Mouse (Mus musculus) midbrain, embryonic 15.5 days (tissue): Measurements from ENCODE around the gene Dlx3. TPM values are rescaled to one million over a fixed set of nuclear protein-coding genes. Genes with fewer than 3 reads are reported as not detected.
A peak's percentile ranks its signal among the peaks of the same experiment; 100 is the strongest.

ENCODE experiments used
- ATAC-seq: fragments of 200-750 bp; cut with Nextera tagmentation; replicated peaks from 2 replicates; pipeline ENCODE4 v1.8.0; 2017; ENCODE audit warnings: moderate TSS enrichment
- H3K27ac ChIP-seq: fragments of 300-500 bp; sonication (generic); 2 replicates; pipeline ENCODE4 v1.5.1; 2015; ENCODE audit warnings: mild to moderate bottlenecking, inconsistent platforms
- H3K27me3 ChIP-seq: fragments of 300-500 bp; sonication (generic); replicated peaks from 2 replicates; pipeline ENCODE4 v1.6.1; 2015; ENCODE audit warnings: inconsistent platforms
- H3K36me3 ChIP-seq: fragments of 300-500 bp; sonication (generic); replicated peaks from 2 replicates; pipeline ENCODE4 v1.6.1; 2015; ENCODE audit warnings: inconsistent platforms
- H3K4me1 ChIP-seq: fragments of 300-500 bp; sonication (generic); 2 replicates; pipeline ENCODE4 v1.6.1; 2015; ENCODE audit warnings: inconsistent platforms
- H3K4me2 ChIP-seq: fragments of 300-500 bp; sonication (generic); 2 replicates; pipeline ENCODE4 v1.6.1; 2015; ENCODE audit warnings: inconsistent platforms, mild to moderate bottlenecking, moderate library complexity
- H3K4me3 ChIP-seq: fragments of 300-500 bp; sonication (generic); 2 replicates; pipeline ENCODE4 v1.5.1; 2015; ENCODE audit warnings: mild to moderate bottlenecking, inconsistent platforms
- H3K9ac ChIP-seq: fragments of 300-500 bp; sonication (generic); 2 replicates; pipeline ENCODE4 v1.6.1; 2015; ENCODE audit warnings: mild to moderate bottlenecking, inconsistent platforms
- H3K9me3 ChIP-seq: fragments of 300-500 bp; sonication (generic); 2 replicates; pipeline ENCODE4 v1.6.1; 2016; ENCODE audit warnings: inconsistent platforms
- WGBS: fragments of 180-500 bp; shearing (Covaris S2); methylation state at CpG from one replicate; pipeline ENCODE4 v1.1.7; 2015; ENCODE audit warnings: mixed read lengths; 5-methylcytosine and 5-hydroxymethylcytosine counted together
- polyA plus RNA-seq: library from polyadenylated mRNA; unstranded; fragments of >200 nt; fragmentation: Nextera tagmentation; extraction: Ambion mirVana; gene quantifications from 2 replicates; pipeline ENCODE4 v1.2.1, GENCODE M21; 2015

Gene Dlx3
- polyA plus RNA-seq, 1 experiment from 2014 or later: 0.17 TPM

GRCm38 (mm10) chr11:95137281-95137680, 17.4 kb downstream of the Dlx3 start:
- no peak overlapping the region for H3K9ac ChIP-seq
- H3K9me3 ChIP-seq: no peaks in the 10 kb centered on the region
- H3K27me3 ChIP-seq: peaks cover 51% of the 10 kb centered on the region
- H3K36me3 ChIP-seq: no peaks in the 10 kb centered on the region
- H3K27ac ChIP-seq: no peak overlapping the region
- WGBS: 19% methylated on average over 6 of the region's 6 CpGs
- H3K4me2 ChIP-seq: no peak overlapping the region
- H3K4me1 ChIP-seq: no peaks in the 10 kb centered on the region; the same call in 1 of the 2 replicates
- ATAC-seq: no peak
- H3K4me3 ChIP-seq: no peak overlapping the region

DNA sequence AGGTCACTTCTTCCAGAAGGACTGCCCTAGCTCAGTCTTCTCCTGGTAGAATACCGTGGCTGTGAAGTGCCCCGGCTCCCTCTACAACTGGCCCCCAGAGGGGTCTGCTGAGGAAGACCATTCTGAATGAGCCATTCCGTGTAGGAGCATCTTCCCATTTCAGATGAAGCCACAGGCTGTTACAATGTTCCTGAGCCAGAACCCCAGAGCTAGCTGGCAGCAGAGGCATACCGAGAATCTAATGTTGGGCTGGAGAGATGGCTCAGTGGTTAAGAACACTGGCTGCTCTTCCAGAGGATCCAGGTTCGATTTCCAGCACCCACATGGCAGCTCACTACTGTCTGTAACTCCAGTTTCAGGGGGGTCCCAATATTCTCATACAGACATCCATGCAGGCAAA, 20.0 kb downstream of the Dlx3 start:
- peaks cover 7% of the 10 kb centered on the region for H3K4me1 ChIP-seq
- no peak overlapping the region for H3K9ac ChIP-seq
- no peak overlapping the region for H3K4me2 ChIP-seq
- no peak overlapping the region for H3K27ac ChIP-seq
- no peak overlapping the region for H3K4me3 ChIP-seq
- no peaks in the 10 kb centered on the region for H3K36me3 ChIP-seq
- 47% methylated on average over 5 of the region's 5 CpGs for WGBS
- no peak for ATAC-seq
- H3K27me3 ChIP-seq: peaks cover 75% of the 10 kb centered on the region
- no peaks in the 10 kb centered on the region for H3K9me3 ChIP-seq

- H3K9ac ChIP-seq: no peak overlapping the region
- no peak overlapping the region for H3K4me3 ChIP-seq
- WGBS: 13% methylated on average over 10 of the region's 10 CpGs
- H3K27me3 ChIP-seq: peaks cover 98% of the 10 kb centered on the region
- peaks cover 21% of the 10 kb centered on the region for H3K4me1 ChIP-seq
- no peak overlapping the region for H3K4me2 ChIP-seq
- no peak for ATAC-seq
- H3K27ac ChIP-seq: no peak overlapping the region
- no peaks in the 10 kb centered on the region for H3K9me3 ChIP-seq
- H3K36me3 ChIP-seq: no peaks in the 10 kb centered on the region
These were observed 22.3 kb downstream of the Dlx3 start for GRCm38 (mm10) chr11:95142258-95142657.

DNA sequence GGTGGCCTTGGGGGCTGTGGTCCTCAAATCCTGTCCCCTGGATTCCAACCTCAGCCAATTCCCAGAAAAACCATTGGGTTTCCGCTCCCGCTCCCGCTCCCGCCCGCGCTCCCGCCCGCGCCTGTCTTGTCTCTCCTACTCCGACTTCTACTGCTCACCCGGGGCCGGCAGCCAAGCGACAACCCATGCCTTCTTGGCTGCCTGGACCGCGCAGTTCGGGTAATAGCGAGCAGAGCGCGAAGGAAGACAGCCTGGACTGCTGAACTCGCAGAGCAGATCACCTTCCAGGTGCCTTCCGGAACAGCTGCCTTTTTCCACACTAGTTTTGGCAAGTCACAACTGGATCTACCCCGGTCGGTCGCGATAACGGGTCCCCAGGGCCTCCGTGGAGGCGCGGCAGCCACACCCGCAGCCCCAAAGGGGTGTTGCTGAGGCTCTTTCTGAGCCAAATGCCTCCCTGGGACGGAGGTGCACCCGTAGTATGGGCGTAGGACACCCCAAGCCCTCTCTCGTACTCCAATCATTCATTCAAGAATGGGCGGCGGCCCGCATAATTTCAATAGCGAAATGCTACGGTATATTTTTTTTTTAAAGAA, 23.2 kb downstream of the Dlx3 start:
- Histone ChIP-seq H3K9me3 (no peaks in the 10 kb centered on the region), H3K4me3 (no peak overlapping the region), H3K27me3 (peaks cover 98% of the 10 kb centered on the region)

DNA sequence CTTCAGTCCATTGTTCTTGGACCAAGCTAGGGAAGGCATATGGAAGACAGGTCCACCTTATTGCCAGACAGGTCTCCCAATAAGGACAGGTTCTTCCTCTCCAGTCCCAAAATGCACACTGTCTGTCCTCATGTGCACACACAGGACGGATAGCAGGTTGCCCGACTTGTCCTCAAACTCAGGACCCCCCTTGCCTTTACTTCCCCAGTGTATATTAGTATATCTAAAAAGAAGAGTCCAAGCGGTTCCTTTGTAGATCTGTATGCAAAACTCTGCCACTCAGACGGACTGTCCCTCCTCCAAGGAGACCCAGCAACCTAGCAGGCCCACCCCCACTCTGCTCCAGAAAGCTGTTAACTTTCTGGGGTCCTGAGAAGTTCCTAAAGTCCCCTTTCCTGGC, 23.7 kb downstream of the Dlx3 start:
- H3K27me3 ChIP-seq: peaks cover 98% of the 10 kb centered on the region
- WGBS: 5% methylated on average over 4 of the region's 4 CpGs
- H3K4me2 ChIP-seq: no peak overlapping the region
- H3K9ac ChIP-seq: no peak overlapping the region
- ATAC-seq: no peak
- H3K36me3 ChIP-seq: no peaks in the 10 kb centered on the region
- H3K4me1 ChIP-seq: peaks cover 21% of the 10 kb centered on the region
- H3K27ac ChIP-seq: no peak overlapping the region
- no peak overlapping the region for H3K4me3 ChIP-seq
- no peaks in the 10 kb centered on the region for H3K9me3 ChIP-seq

More for the DNA sequence above, 23.2 kb downstream of the Dlx3 start:
- Histone ChIP-seq H3K4me1 (peaks cover 21% of the 10 kb centered on the region), H3K27ac (no peak overlapping the region), H3K9ac (no peak overlapping the region), H3K36me3 (no peaks in the 10 kb centered on the region), H3K4me2 (no peak overlapping the region)
- 4% methylated on average over 39 of the region's 39 CpGs for WGBS
- no peak for ATAC-seq

GRCm38 (mm10) chr11:95144091-95144945, 24.4 kb downstream of the Dlx3 start:
- Histone ChIP-seq H3K9ac (no peak overlapping the region), H3K4me3 (no peak overlapping the region), H3K27me3 (peaks cover 97% of the 10 kb centered on the region), H3K9me3 (no peaks in the 10 kb centered on the region), H3K4me2 (no peak overlapping the region), H3K4me1 (peaks cover 21% of the 10 kb centered on the region), H3K36me3 (no peaks in the 10 kb centered on the region), H3K27ac (no peak overlapping the region)
- 7% methylated on average over 9 of the region's 9 CpGs for WGBS
- no peak for ATAC-seq

GRCm38 (mm10) chr11:95144946-95145483, 25.1 kb downstream of the Dlx3 start:
- Histone ChIP-seq H3K4me2 (peak overlapping the region; percentile 69; the same call in 1 of the 2 replicates), H3K27ac (no peak overlapping the region), H3K27me3 (peaks cover 92% of the 10 kb centered on the region), H3K4me1 (peaks cover 21% of the 10 kb centered on the region), H3K4me3 (peak overlapping the region; percentile 36; the same call in 1 of the 2 replicates), H3K36me3 (no peaks in the 10 kb centered on the region), H3K9ac (no peak overlapping the region), H3K9me3 (no peaks in the 10 kb centered on the region)
- 2% methylated on average over 34 of the region's 34 CpGs for WGBS
- ATAC-seq: no peak

GRCm38 (mm10) chr11:95145851-95146403, 26.0 kb downstream of the Dlx3 start, which contains the start of gene Dlx4:
Gene Dlx4, minus strand, starts transcription at chr11:95146263.
- no peak for ATAC-seq
- peaks cover 91% of the 10 kb centered on the region for H3K27me3 ChIP-seq
- no peaks in the 10 kb centered on the region for H3K9me3 ChIP-seq
- H3K4me3 ChIP-seq: peak within 1 kb of the TSS; percentile 36
- H3K4me2 ChIP-seq: peak within 1 kb of the TSS; percentile 69
- H3K9ac ChIP-seq: peak within 1 kb of the TSS; percentile 25; the same call in 1 of the 2 replicates
- WGBS: under 1% methylated on average over 48 of the region's 48 CpGs
- peaks cover 25% of the 10 kb centered on the region for H3K4me1 ChIP-seq
- H3K27ac ChIP-seq: no peak within 1 kb of the TSS
- no peaks in the 10 kb centered on the region for H3K36me3 ChIP-seq

GRCm38 (mm10) chr11:95148754-95149153, 28.8 kb downstream of the Dlx3 start:
- Histone ChIP-seq H3K4me1 (peaks cover 19% of the 10 kb centered on the region), H3K4me3 (no peak overlapping the region), H3K27ac (no peak overlapping the region), H3K27me3 (peaks cover 91% of the 10 kb centered on the region), H3K9me3 (no peaks in the 10 kb centered on the region), H3K4me2 (no peak overlapping the region), H3K9ac (no peak overlapping the region), H3K36me3 (no peaks in the 10 kb centered on the region)
- ATAC-seq: no peak
- 2% methylated on average over 9 of the region's 9 CpGs for WGBS

DNA sequence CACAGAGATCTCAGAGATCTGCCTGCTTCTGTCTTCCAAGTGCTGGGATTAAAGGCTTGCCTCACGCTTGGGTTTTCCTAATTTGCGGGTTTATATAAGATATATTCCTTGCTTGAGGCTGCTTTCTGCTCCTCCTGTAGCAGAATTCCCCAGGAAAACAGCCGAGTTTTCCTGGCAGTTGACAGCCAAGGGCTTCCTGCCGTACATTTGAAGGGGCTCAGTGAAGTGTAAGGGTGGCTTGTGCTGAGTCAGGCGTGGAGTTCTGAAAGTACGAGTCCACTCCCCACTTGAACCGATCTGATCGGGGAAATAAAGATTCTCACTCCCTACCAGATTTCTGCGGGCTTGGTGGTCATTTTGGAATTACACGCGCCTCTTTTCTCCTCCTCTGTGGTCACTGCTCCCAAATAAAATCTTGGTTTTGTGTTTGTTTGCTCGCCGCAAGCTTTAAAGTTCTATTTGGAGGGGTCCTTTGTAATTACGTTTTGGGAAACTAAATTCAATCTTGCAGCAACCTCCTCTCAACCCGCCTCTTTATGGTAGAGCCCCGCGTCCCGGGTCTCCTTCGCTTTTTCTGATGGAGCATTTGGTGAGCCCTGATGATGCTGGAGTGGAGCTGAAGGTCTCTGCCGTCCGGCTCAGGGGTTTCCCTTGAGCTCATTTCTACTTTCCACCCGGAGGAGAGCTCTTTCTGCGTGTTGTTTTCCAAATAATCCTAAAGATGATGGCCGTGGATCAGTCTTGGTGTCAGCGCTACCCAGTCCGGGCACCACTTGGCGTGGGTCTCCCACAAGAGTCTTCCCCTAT, 29.7 kb downstream of the Dlx3 start:
- peaks cover 19% of the 10 kb centered on the region for H3K4me1 ChIP-seq
- no peaks in the 10 kb centered on the region for H3K36me3 ChIP-seq
- under 1% methylated on average over 27 of the region's 27 CpGs for WGBS
- no peak overlapping the region for H3K27ac ChIP-seq
- H3K4me2 ChIP-seq: no peak overlapping the region
- no peak for ATAC-seq
- H3K9me3 ChIP-seq: no peaks in the 10 kb centered on the region
- H3K27me3 ChIP-seq: peaks cover 82% of the 10 kb centered on the region
- H3K9ac ChIP-seq: no peak overlapping the region
- H3K4me3 ChIP-seq: no peak overlapping the region

DNA sequence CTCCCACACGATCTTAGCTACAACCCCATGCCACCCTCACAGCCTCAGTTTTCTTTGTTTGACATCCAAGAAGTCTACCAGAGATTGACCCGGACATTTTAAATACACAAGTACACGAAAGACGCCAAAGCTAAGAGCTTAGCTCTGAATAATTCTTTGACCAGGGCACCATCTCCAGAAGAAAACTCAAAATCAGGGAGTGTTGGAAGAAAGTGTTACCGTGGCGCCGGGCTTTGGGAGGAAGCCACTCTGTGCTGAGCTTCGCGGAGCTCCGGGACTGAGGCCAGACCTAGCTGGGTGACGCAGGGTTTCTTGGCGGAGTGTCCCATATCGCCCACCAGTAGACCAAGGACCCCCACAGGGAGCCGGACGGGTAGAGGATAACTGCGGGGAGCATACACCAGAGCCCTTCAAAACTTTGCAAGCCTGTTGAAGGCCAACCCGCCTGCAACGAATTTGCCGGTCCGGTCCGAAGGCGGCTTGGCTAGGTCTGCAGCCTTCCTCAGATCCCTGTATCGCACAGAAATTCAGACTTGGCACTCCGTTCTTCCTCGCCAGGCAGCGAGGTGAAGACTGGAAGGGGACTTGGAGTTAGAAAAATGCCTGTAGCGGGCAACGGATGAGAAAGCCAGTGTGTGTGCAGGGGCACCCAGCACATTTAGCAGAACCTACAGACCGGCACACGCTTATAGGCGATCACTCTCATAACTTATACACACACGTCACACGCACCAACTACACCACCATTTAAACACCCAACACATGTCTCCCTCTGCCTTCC, 30.5 kb downstream of the Dlx3 start:
- Histone ChIP-seq H3K27ac (no peak overlapping the region), H3K9me3 (no peaks in the 10 kb centered on the region), H3K4me1 (peaks cover 12% of the 10 kb centered on the region), H3K36me3 (no peaks in the 10 kb centered on the region), H3K9ac (no peak overlapping the region), H3K4me3 (no peak overlapping the region), H3K27me3 (peaks cover 74% of the 10 kb centered on the region), H3K4me2 (no peak overlapping the region)
- no peak for ATAC-seq
- 2% methylated on average over 33 of the region's 33 CpGs for WGBS
